Comparison of ENCODE assay signal across 10 mouse cellular contexts in the genomic region with DNA sequence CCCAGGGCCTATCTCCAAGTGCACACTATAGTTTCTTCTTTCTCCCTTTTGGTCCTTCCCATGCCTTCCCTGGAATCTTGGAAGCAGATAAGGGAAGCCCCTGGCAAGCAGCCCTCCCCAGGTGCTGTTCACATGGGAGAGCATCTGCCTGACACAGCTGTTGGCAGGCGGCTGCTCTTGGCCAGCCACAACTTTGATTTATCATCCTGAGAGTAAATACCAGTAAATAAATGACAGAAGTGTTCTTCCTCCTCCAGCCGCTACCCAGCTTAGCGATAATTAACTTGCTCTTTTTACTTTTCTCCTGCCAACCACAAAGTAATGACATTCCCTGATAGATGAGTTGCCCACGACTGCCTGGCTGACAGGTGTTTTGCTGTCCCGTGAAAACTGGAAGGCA.
A peak's percentile ranks its signal among the peaks of the same experiment; 100 is the strongest.
DNase-seq lines count a peak whose midpoint lies in the region; ATAC-seq lines count a peak whose summit lies in the region.
"Had no signal": no experiment of that assay in that cellular context is flagged by ENCODE, and none has a peak within 500 bp of the region (broad histone marks: within the 10 kb centered on the region; RNA-seq: fewer than 3 reads in every experiment).

No protein-coding gene starts in this region.

- peak; percentile 9 for DNase-seq in liver
- DNase-seq in liver, embryonic 11.5 days (ENCODE audit: low spot score) = no peak
- peak; percentile 23 for DNase-seq in embryo, embryonic 9.5 days (ENCODE audit: extremely low spot score)
- peak; percentile 79 to 81 for DNase-seq in kidney, adult 8-10 months
- DNase-seq in lung, postnatal 36 days = peak; percentile 16
- DNase-seq in retina, postnatal 1 day = no peak
- DNase-seq: adrenal gland, adult 8-10 months had no signal

- H3K27me3 ChIP-seq in liver, embryonic 11.5 days (replicated peaks; ENCODE audit: control insufficient read depth, insufficient read depth, low read length) = no peaks in the 10 kb centered on the region
- H3K27me3 ChIP-seq in midbrain, embryonic 16.5 days (ENCODE audit: control insufficient read depth, insufficient read depth, low read depth, low read length) = no peaks in the 10 kb centered on the region
- H3K27me3 ChIP-seq: hindbrain, embryonic 15.5 days had no signal

- no peak overlapping the region for H3K4me2 ChIP-seq in liver, embryonic 11.5 days
- no peak overlapping the region for H3K4me2 ChIP-seq in midbrain, embryonic 16.5 days (ENCODE audit: low read length)
- H3K4me2 ChIP-seq: hindbrain, embryonic 15.5 days; limb, embryonic 13.5 days had no signal

- H3K9me3 ChIP-seq in liver, embryonic 11.5 days (ENCODE audit: control insufficient read depth, low read length) = no peaks in the 10 kb centered on the region
- no peaks in the 10 kb centered on the region for H3K9me3 ChIP-seq in midbrain, embryonic 16.5 days (replicated peaks; ENCODE audit: control insufficient read depth, low read length, poor library complexity, severe bottlenecking)
- H3K9me3 ChIP-seq: hindbrain, embryonic 15.5 days had no signal

- no peak for ATAC-seq in liver, embryonic 11.5 days (replicated peaks; ENCODE audit: low FRiP score)
- no peak for ATAC-seq in midbrain, embryonic 16.5 days

- 38% methylated on average over 5 of the region's 5 CpGs for WGBS in liver, embryonic 11.5 days
- 82% methylated on average over 5 of the region's 5 CpGs for WGBS in midbrain, embryonic 16.5 days

- H3K27ac ChIP-seq in liver, embryonic 11.5 days (ENCODE audit: low read depth, low read length) = no peak overlapping the region
- H3K27ac ChIP-seq in midbrain, embryonic 16.5 days (ENCODE audit: low read length) = no peak overlapping the region
- H3K27ac ChIP-seq: hindbrain, embryonic 15.5 days; limb, embryonic 13.5 days had no signal

- no peaks in the 10 kb centered on the region for H3K36me3 ChIP-seq in liver, embryonic 11.5 days (ENCODE audit: control insufficient read depth, insufficient read depth, low read length)
- H3K36me3 ChIP-seq in midbrain, embryonic 16.5 days (ENCODE audit: control insufficient read depth, insufficient read depth, low read length) = no peaks in the 10 kb centered on the region
- H3K36me3 ChIP-seq: hindbrain, embryonic 15.5 days; limb, embryonic 13.5 days had no signal

- no peaks in the 10 kb centered on the region for H3K4me1 ChIP-seq in liver, embryonic 11.5 days (replicated peaks; ENCODE audit: control insufficient read depth, insufficient read depth, low read length)
- H3K4me1 ChIP-seq in midbrain, embryonic 16.5 days (ENCODE audit: control insufficient read depth, insufficient read depth, low read length) = no peaks in the 10 kb centered on the region
- H3K4me1 ChIP-seq: hindbrain, embryonic 15.5 days had no signal

- H3K9ac ChIP-seq in liver, embryonic 11.5 days (ENCODE audit: low read depth, low read length) = no peak overlapping the region
- H3K9ac ChIP-seq in midbrain, embryonic 16.5 days (ENCODE audit: low read depth, low read length) = no peak overlapping the region
- H3K9ac ChIP-seq: hindbrain, embryonic 15.5 days; limb, embryonic 13.5 days had no signal

- no peak overlapping the region for H3K4me3 ChIP-seq in liver, embryonic 11.5 days (ENCODE audit: low read depth, low read length)
- no peak overlapping the region for H3K4me3 ChIP-seq in midbrain, embryonic 16.5 days (ENCODE audit: low read depth, low read length)
- H3K4me3 ChIP-seq: hindbrain, embryonic 15.5 days; limb, embryonic 13.5 days had no signal

Comparison
In these comparisons a context has a peak if more than half of its experiments do, and no peak if none do; other contexts are left out.
1. DNase-seq: peak in liver (single experiment), embryo, embryonic 9.5 days (single experiment), kidney, adult 8-10 months (2 of 2) and lung, postnatal 36 days (single experiment); none in liver, embryonic 11.5 days (single experiment) and retina, postnatal 1 day (single experiment).